In the genomic region with DNA sequence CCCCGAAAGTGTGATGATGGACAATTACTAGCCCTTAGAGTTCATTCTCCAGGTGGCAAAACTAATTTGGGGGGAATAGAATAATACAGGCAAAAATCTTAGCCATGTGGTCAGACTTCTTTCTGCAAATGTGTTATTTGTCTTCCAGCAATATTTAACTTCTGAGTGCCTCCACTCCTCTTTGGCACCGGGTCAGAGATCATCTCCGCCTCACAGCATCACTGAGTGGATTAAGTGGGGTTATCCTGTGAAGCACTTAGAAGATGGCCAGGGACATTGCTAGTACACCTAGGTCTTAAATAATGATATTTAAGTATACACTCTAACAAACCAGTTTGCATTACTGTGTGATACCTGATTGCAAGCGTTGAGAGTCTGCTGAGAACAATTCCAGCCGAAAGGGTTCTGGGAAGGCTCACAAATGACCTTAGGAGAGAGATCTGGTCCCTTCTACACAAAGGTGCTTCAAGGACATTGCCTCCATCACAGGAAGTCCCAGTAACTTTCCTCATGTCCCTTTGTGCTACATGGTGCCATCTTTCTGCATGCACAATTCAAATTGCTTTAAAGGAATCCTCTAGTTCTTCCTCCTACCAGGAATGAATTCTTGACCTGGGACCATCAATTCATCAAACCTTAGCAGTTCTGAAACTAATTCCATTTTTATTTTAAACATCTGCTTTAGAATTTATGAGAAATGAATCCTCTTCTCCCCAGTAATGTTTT, we compare ENCODE assay signal across 9 mouse cellular contexts.
A peak's percentile ranks its signal among the peaks of the same experiment; 100 is the strongest.
DNase-seq lines count a peak whose midpoint lies in the region; ATAC-seq and TF ChIP-seq lines count a peak whose summit lies in the region.
"Had no signal": no experiment of that assay in that cellular context is flagged by ENCODE, and none has a peak within 500 bp of the region (broad histone marks: within the 10 kb centered on the region; RNA-seq: fewer than 3 reads in every experiment).

No protein-coding gene starts in this region.

- no peaks in the 10 kb centered on the region for H3K9me3 ChIP-seq in forebrain, embryonic 10.5 days
- no peaks in the 10 kb centered on the region for H3K9me3 ChIP-seq in midbrain, embryonic 14.5 days (ENCODE audit: control insufficient read depth, low read length)

- no peak for TF ChIP-seq CTCF in heart, adult 2 months (IDR thresholded peaks at IDR 0.05)

- intact Hi-C loops in heart, adult 2 months (cut with DNase I) = loop anchor here (5.0 kb wide), 1 partner anchor 197 kb away; no protein-coding TSS in a partner anchor
- intact Hi-C loops in heart, postnatal 36 days (cut with DNase I) = loop anchor here (5.0 to 10.0 kb wide), 4 partner anchors 78 to 1605 kb away; no protein-coding TSS in a partner anchor

- H3K9ac ChIP-seq in heart, adult 2 months (ENCODE audit: low read depth, low read length) = no peak overlapping the region
- H3K9ac ChIP-seq in midbrain, embryonic 14.5 days (replicated peaks; ENCODE audit: low read length) = peak overlapping the region; percentile 59; the same call in 1 of the 2 replicates

- peak overlapping the region; percentile 58 for H3K4me3 ChIP-seq in heart, adult 2 months
- peak overlapping the region; percentile 56 for H3K4me3 ChIP-seq in forebrain, embryonic 10.5 days
- peak overlapping the region; percentile 45 for H3K4me3 ChIP-seq in midbrain, embryonic 14.5 days (replicated peaks; ENCODE audit: low read depth, low read length)
- H3K4me3 ChIP-seq: myocyte had no signal

- DNase-seq in heart, adult 2 months = no peak
- no peak for DNase-seq in heart, postnatal 36 days
- no peak for DNase-seq in forebrain, embryonic 10.5 days (ENCODE audit: extremely low spot score, low spot score)
- peak; percentile 91 for DNase-seq in kidney, adult 9 months
- peak; percentile 56 for DNase-seq in midbrain, embryonic 14.5 days
- no peak for DNase-seq in urinary bladder, postnatal 36 days (ENCODE audit: low spot score in 2 of 2)
- DNase-seq in right cerebral cortex, postnatal 4 days = no peak
- no peak for DNase-seq in layer of hippocampus, adult 11-12 months (ENCODE audit: low spot score)

- H3K79me2 ChIP-seq in heart, adult 2 months (replicated peaks; ENCODE audit: control insufficient read depth, insufficient read depth, low read length) = no peaks in the 10 kb centered on the region

- H3K4me2 ChIP-seq in midbrain, embryonic 14.5 days (ENCODE audit: low read length) = peak overlapping the region; percentile 87

- peaks cover 3% of the 10 kb centered on the region for H3K4me1 ChIP-seq in heart, adult 2 months (ENCODE audit: control insufficient read depth, insufficient read depth, low read length)
- H3K4me1 ChIP-seq in forebrain, embryonic 10.5 days = peaks cover 39% of the 10 kb centered on the region
- H3K4me1 ChIP-seq in midbrain, embryonic 14.5 days (ENCODE audit: control insufficient read depth, insufficient read depth, low read length) = peaks cover 25% of the 10 kb centered on the region

- H3K27ac ChIP-seq in heart, adult 2 months = peak overlapping the region; percentile 64; the same call in 1 of the 2 replicates
- peak overlapping the region; percentile 68; the same call in 1 of the 2 replicates for H3K27ac ChIP-seq in forebrain, embryonic 10.5 days
- H3K27ac ChIP-seq in midbrain, embryonic 14.5 days (replicated peaks; ENCODE audit: low read depth, low read length) = peak overlapping the region; percentile 91

- H3K36me3 ChIP-seq in heart, adult 2 months (ENCODE audit: control insufficient read depth, insufficient read depth, low read length) = no peaks in the 10 kb centered on the region
- no peaks in the 10 kb centered on the region for H3K36me3 ChIP-seq in forebrain, embryonic 10.5 days (replicated peaks)
- H3K36me3 ChIP-seq in midbrain, embryonic 14.5 days (ENCODE audit: control insufficient read depth, insufficient read depth, low read length) = no peaks in the 10 kb centered on the region

- 75% methylated on average over 5 of the region's 5 CpGs for WGBS in heart, adult 2 months
- WGBS in forebrain, embryonic 10.5 days = 70% methylated on average over 5 of the region's 5 CpGs
- WGBS in midbrain, embryonic 14.5 days = 68% methylated on average over 5 of the region's 5 CpGs

- TF ChIP-seq EP300 in heart, adult 2 months (IDR thresholded peaks at IDR 0.05; ENCODE audit: insufficient read depth, low read depth, low read length) = no peak

- no peaks in the 10 kb centered on the region for H3K27me3 ChIP-seq in heart, adult 2 months (ENCODE audit: control insufficient read depth, insufficient read depth, low read length)
- 0 out of 2 replicates have a peak, but pooled peaks cover 3% of the 10 kb centered on the region for H3K27me3 ChIP-seq in forebrain, embryonic 10.5 days (ENCODE audit: poor library complexity, severe bottlenecking)
- H3K27me3 ChIP-seq in midbrain, embryonic 14.5 days (ENCODE audit: control insufficient read depth, insufficient read depth, low read length) = no peaks in the 10 kb centered on the region

- ATAC-seq in midbrain, embryonic 14.5 days (ENCODE audit: low FRiP score, low TSS enrichment) = no peak

- no peak for TF ChIP-seq POLR2A in heart, adult 2 months (IDR thresholded peaks at IDR 0.05; ENCODE audit: insufficient read depth, low read depth, low read length)

Comparison
In these comparisons a context has a peak if more than half of its experiments do, and no peak if none do; other contexts are left out.
1. DNase-seq: peak in kidney, adult 9 months (single experiment) and midbrain, embryonic 14.5 days (single experiment); none in heart, adult 2 months (0 of 2), heart, postnatal 36 days (0 of 2), forebrain, embryonic 10.5 days (single experiment), urinary bladder, postnatal 36 days (0 of 2), right cerebral cortex, postnatal 4 days (single experiment) and layer of hippocampus, adult 11-12 months (single experiment).
2. Peak in every context shown above with its lines, with median percentiles within 50 percentile points of each other: H3K27ac ChIP-seq and H3K4me3 ChIP-seq.